Mouse (Mus musculus): ENCODE measurements around the gene Cd163l1. TPM values are rescaled to one million over a fixed set of nuclear protein-coding genes. Genes with fewer than 3 reads are reported as not detected.

Cd163l1 gene
- polyA plus RNA-seq, 1 experiment from 2014 or later, result not detected

- no peak overlapping the region for H3K4me2 ChIP-seq (ENCODE audit: low read length)
- no peak overlapping the region for H3K27ac ChIP-seq (ENCODE audit: low read length)
- no peaks in the 10 kb centered on the region for H3K27me3 ChIP-seq (replicated peaks; ENCODE audit: control insufficient read depth, insufficient read depth, low read length)
- no peaks in the 10 kb centered on the region for H3K9me3 ChIP-seq (ENCODE audit: control insufficient read depth, low read length)
- H3K4me1 ChIP-seq (replicated peaks; ENCODE audit: control insufficient read depth, insufficient read depth, low read length), result no peaks in the 10 kb centered on the region
- no peak overlapping the region for H3K9ac ChIP-seq (replicated peaks; ENCODE audit: low read depth, low read length)
- H3K4me3 ChIP-seq (replicated peaks; ENCODE audit: low read length), result no peak overlapping the region
- ATAC-seq, result no peak
- WGBS, result 90% methylated on average over 7 of the region's 7 CpGs
- H3K36me3 ChIP-seq (ENCODE audit: control insufficient read depth, insufficient read depth), result no peaks in the 10 kb centered on the region
These were observed 35.8 kb downstream of the Cd163l1 start for GRCm38 (mm10) chr7:140253780-140254299.

Other genes starting within 250 kb of the Cd163l1 start
- 0.62 and 0.87 TPM in 2 replicates for gene 6430531B16Rik, start 239.5 kb upstream of the Cd163l1 start, polyA plus RNA-seq (2015; fragmentation: Nextera tagmentation; extraction: Ambion mirVana)
- gene Adam8, start 225.7 kb upstream of the Cd163l1 start, polyA plus RNA-seq (2015; fragmentation: Nextera tagmentation; extraction: Ambion mirVana), result 3.3 and 4.7 TPM in 2 replicates
- gene Zfp511, start 181.9 kb upstream of the Cd163l1 start, polyA plus RNA-seq (2015; fragmentation: Nextera tagmentation; extraction: Ambion mirVana), result 54.5 and 62.0 TPM in 2 replicates
- gene Tubgcp2, start 181.6 kb upstream of the Cd163l1 start, polyA plus RNA-seq (2015; fragmentation: Nextera tagmentation; extraction: Ambion mirVana), result 72.7 and 76.3 TPM in 2 replicates
- gene Msx3, start 169.2 kb upstream of the Cd163l1 start, polyA plus RNA-seq (2015; fragmentation: Nextera tagmentation; extraction: Ambion mirVana), result 0.62 and 1.7 TPM in 2 replicates
- gene Caly, start 135.7 kb upstream of the Cd163l1 start, polyA plus RNA-seq (2015; fragmentation: Nextera tagmentation; extraction: Ambion mirVana), result 116 and 179 TPM in 2 replicates
- gene Prap1, start 124.9 kb upstream of the Cd163l1 start, polyA plus RNA-seq (2015; fragmentation: Nextera tagmentation; extraction: Ambion mirVana), result not detected in 2 replicates
- gene Fuom, start 115.8 kb upstream of the Cd163l1 start, polyA plus RNA-seq (2015; fragmentation: Nextera tagmentation; extraction: Ambion mirVana), result 13.4 and 15.5 TPM in 2 replicates
- 6.6 and 7.8 TPM in 2 replicates for gene Paox, start 102.5 kb upstream of the Cd163l1 start, polyA plus RNA-seq (2015; fragmentation: Nextera tagmentation; extraction: Ambion mirVana)
- 107 and 119 TPM in 2 replicates for gene Echs1, start 101.8 kb upstream of the Cd163l1 start, polyA plus RNA-seq (2015; fragmentation: Nextera tagmentation; extraction: Ambion mirVana)
- 34.6 and 36.5 TPM in 2 replicates for gene Mtg1, start 80.7 kb upstream of the Cd163l1 start, polyA plus RNA-seq (2015; fragmentation: Nextera tagmentation; extraction: Ambion mirVana)
- 15.7 and 19.1 TPM in 2 replicates for gene Sprn, start 63.4 kb upstream of the Cd163l1 start, polyA plus RNA-seq (2015; fragmentation: Nextera tagmentation; extraction: Ambion mirVana)
- gene Olfr522, start 53.5 kb upstream of the Cd163l1 start, polyA plus RNA-seq (2015; fragmentation: Nextera tagmentation; extraction: Ambion mirVana), result not detected in 2 replicates
- gene Olfr523, start 45.0 kb upstream of the Cd163l1 start, polyA plus RNA-seq (2015; fragmentation: Nextera tagmentation; extraction: Ambion mirVana), result not detected in 2 replicates
- not detected in 2 replicates for gene Olfr524, start 12.3 kb upstream of the Cd163l1 start, polyA plus RNA-seq (2015; fragmentation: Nextera tagmentation; extraction: Ambion mirVana)
- gene 5830411N06Rik, start 29.0 kb downstream of the Cd163l1 start, polyA plus RNA-seq (2015; fragmentation: Nextera tagmentation; extraction: Ambion mirVana), result not detected in 2 replicates
- gene Olfr525, start 102.6 kb downstream of the Cd163l1 start, polyA plus RNA-seq (2015; fragmentation: Nextera tagmentation; extraction: Ambion mirVana), result not detected in 2 replicates
- gene Olfr527, start 115.8 kb downstream of the Cd163l1 start, polyA plus RNA-seq (2015; fragmentation: Nextera tagmentation; extraction: Ambion mirVana), result not detected in 2 replicates
- not detected in 2 replicates for gene Olfr60, start 143.4 kb downstream of the Cd163l1 start, polyA plus RNA-seq (2015; fragmentation: Nextera tagmentation; extraction: Ambion mirVana)
- not detected in 2 replicates for gene Olfr530, start 158.1 kb downstream of the Cd163l1 start, polyA plus RNA-seq (2015; fragmentation: Nextera tagmentation; extraction: Ambion mirVana)
- gene Olfr531, start 184.7 kb downstream of the Cd163l1 start, polyA plus RNA-seq (2015; fragmentation: Nextera tagmentation; extraction: Ambion mirVana), result not detected in 2 replicates
- gene Olfr532, start 203.4 kb downstream of the Cd163l1 start, polyA plus RNA-seq (2015; fragmentation: Nextera tagmentation; extraction: Ambion mirVana), result not detected in 2 replicates
- not detected in 2 replicates for gene Olfr533, start 245.1 kb downstream of the Cd163l1 start, polyA plus RNA-seq (2015; fragmentation: Nextera tagmentation; extraction: Ambion mirVana)